Mouse (Mus musculus): ENCODE data around the gene Mark1. TPM values are rescaled to one million over a fixed set of nuclear protein-coding genes. Genes with fewer than 3 reads are reported as not detected.
A peak's percentile ranks its signal among the peaks of the same experiment; 100 is the strongest.

Mark1 gene
- 2.2 TPM in 2 replicates for polyA plus RNA-seq (2014; fragmentation: Nextera tagmentation; extraction: Ambion mirVana)

DNA sequence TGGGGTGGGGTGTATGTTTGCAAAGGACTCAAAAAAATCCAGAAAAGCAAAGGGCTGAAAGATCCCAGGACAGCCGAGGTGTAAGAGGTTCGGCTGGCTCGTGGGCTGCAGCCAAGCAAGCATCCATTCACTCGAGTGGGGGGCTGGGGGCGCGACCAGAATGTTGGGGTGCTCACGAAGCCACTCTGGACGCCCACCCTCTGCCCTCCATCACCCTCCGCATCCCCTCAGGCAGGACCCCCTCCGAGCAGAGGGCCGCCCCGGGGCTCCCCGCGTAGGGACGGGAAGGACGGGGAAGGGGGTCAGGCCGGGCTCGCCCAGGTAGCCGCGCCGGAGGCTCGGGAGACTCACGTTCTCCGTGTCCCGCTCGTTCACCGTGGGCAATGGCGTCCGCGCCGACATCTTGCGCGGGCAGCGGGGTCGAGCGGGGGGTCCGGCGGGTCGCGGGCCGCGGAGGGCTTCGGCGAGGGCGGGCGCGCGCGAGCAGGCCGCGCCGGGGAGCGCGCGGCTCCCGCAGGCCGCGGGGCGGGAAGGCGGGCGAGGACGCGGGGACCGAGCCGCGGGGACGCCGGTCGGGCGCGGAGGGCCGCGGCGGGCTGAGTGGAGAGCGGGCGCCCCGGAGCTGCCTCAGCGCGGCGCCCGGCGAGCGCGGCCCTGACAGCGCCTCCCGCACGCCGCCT is at the start of gene Mark1:
Mark1 (minus strand) TSS at position 500 of the 680 bp plus-strand sequence.
- peak within 1 kb of the TSS; percentile 84 to 86 for H3K4me3 ChIP-seq (ENCODE audit: control insufficient read depth in 1 of 2, insufficient read depth in 1 of 2, low read depth in 1 of 2, low read length in 2 of 2)
- no peaks in the 10 kb centered on the region for H3K36me3 ChIP-seq (ENCODE audit: control insufficient read depth, insufficient read depth, low read length)
- peak within 1 kb of the TSS; percentile 83 for H3K4me2 ChIP-seq (ENCODE audit: low read length)
- WGBS: 2% methylated on average over 39 of the region's 88 CpGs
- H3K27me3 ChIP-seq (ENCODE audit: control insufficient read depth, insufficient read depth, low read length): no peaks in the 10 kb centered on the region
- H3K4me1 ChIP-seq (ENCODE audit: control insufficient read depth in 2 of 2, insufficient read depth in 2 of 2, low read length in 2 of 2): peaks cover 15 to 26% of the 10 kb centered on the region in 2 experiments
- H3K9me3 ChIP-seq (ENCODE audit: control insufficient read depth, low read length): no peaks in the 10 kb centered on the region
- H3K27ac ChIP-seq (replicated peaks in 1 of 2; ENCODE audit: control insufficient read depth in 1 of 2, insufficient read depth in 1 of 2, low read depth in 2 of 2, low read length in 2 of 2): peak within 1 kb of the TSS in 1 of 2 experiments; percentile 37; a peak in 1 of 4 replicates
- H3K9ac ChIP-seq (ENCODE audit: low read length): peak within 1 kb of the TSS; percentile 90
- peak; percentile 47; the same call in 1 of the 2 replicates for ATAC-seq (ENCODE audit: insufficient number of reproducible peaks, insufficient read depth, low FRiP score, low read depth)

DNA sequence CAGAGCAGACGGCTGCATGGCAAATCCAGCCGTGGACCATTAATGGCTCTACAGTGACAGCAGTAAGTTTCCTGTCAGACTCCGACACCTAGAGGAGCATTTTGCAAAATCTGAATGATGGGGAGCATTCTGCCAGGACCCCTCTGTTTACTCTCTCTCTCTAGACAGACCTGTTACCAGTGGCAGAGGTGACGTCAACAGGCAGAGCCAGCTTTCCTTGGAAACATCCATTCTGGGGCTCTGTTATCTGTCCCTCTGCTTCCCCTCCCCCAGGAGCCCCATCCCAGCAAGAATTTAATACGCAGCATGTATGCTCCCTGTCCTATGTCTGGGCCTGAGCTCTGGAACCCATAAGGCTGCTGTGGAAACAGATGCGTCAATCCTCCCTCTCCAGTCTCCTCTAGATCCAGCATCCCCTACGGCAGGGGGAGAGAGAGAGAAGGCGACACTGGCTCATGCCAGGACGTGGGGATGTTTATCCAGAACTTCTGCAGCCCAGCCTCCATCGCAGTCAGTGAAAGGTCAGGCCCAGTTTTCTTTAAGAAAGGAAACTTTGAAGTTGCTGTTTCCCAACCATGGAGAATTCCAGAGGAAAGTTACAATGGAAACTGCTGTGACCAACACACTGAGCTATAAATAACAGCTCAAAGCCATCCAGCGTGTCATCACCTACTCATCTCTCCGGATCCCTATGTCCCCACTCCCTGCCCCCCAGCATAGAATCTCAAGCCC is 48.3 kb upstream of the Mark1 start:
- Histone ChIP-seq H3K4me3 (ENCODE audit: control insufficient read depth in 1 of 2, insufficient read depth in 1 of 2, low read depth in 1 of 2, low read length in 2 of 2) (no peak overlapping the region), H3K36me3 (ENCODE audit: control insufficient read depth, insufficient read depth, low read length) (no peaks in the 10 kb centered on the region), H3K27ac (replicated peaks in 1 of 2; ENCODE audit: control insufficient read depth in 1 of 2, insufficient read depth in 1 of 2, low read depth in 2 of 2, low read length in 2 of 2) (peak overlapping the region; percentile 48 to 68), H3K9ac (ENCODE audit: low read length) (no peak overlapping the region), H3K27me3 (ENCODE audit: control insufficient read depth, insufficient read depth, low read length) (no peaks in the 10 kb centered on the region), H3K4me2 (ENCODE audit: low read length) (peak overlapping the region; percentile 37), H3K9me3 (ENCODE audit: control insufficient read depth, low read length) (no peaks in the 10 kb centered on the region), H3K4me1 (ENCODE audit: control insufficient read depth in 2 of 2, insufficient read depth in 2 of 2, low read length in 2 of 2) (peaks cover 13% of the 10 kb centered on the region in 2 experiments)
- ATAC-seq (ENCODE audit: insufficient number of reproducible peaks, insufficient read depth, low FRiP score, low read depth): peak; percentile 59
- 16% methylated on average over 12 of the region's 12 CpGs for WGBS

DNA sequence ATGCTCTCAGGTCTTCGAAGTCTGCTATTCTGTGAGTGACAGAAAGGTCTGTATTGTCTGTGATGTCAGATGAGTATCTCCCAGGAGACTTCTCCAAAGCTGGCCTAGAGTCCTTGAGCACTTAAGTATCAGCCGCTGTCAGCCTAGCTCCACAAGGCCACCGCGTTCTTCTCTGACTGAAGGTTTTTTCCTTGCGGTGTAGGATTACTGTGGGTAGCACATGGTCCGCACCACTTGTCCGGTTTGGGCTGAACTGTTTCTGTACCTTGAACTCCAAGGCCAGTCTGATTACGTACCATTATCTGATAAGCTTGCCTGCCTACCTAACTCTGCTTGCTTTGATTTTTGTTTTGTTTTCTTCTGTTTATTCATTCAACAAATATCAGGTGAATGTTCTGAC is 47.1 kb upstream of the Mark1 start:
- Histone ChIP-seq H3K4me2 (ENCODE audit: low read length) (no peak overlapping the region), H3K36me3 (ENCODE audit: control insufficient read depth, insufficient read depth, low read length) (no peaks in the 10 kb centered on the region), H3K9me3 (ENCODE audit: control insufficient read depth, low read length) (no peaks in the 10 kb centered on the region), H3K27me3 (ENCODE audit: control insufficient read depth, insufficient read depth, low read length) (no peaks in the 10 kb centered on the region), H3K4me1 (ENCODE audit: control insufficient read depth in 2 of 2, insufficient read depth in 2 of 2, low read length in 2 of 2) (peaks cover 13% of the 10 kb centered on the region in 2 experiments), H3K9ac (ENCODE audit: low read length) (no peak overlapping the region), H3K27ac (replicated peaks in 1 of 2; ENCODE audit: control insufficient read depth in 1 of 2, insufficient read depth in 1 of 2, low read depth in 2 of 2, low read length in 2 of 2) (no peak overlapping the region), H3K4me3 (ENCODE audit: control insufficient read depth in 1 of 2, insufficient read depth in 1 of 2, low read depth in 1 of 2, low read length in 2 of 2) (no peak overlapping the region)
- no peak for ATAC-seq (ENCODE audit: insufficient number of reproducible peaks, insufficient read depth, low FRiP score, low read depth)
- WGBS: 76% methylated on average over 8 of the region's 8 CpGs

DNA sequence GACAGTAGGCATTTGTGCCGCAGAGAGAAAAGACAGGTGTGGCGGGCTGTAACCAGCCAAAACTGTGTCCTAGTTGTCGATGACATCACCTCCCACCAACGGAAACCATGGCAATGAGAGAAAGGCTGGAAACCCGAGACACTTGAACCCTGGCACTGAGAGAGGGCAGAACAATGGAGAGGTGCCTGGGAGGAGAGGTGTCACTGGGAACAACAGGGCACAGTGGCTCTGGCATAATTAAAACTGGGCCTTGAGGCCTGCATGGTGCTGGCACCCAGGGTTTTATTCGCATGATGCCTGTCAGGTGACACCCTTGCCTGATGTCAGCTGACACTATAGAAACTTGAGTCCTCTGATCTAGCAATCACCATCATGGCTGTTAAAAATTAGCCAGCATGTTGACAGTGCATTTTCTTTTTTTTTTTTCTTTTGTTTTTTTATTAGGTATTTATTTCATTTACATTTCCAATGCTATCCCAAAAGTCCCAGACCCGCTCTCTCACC is 38.9 kb upstream of the Mark1 start:
- H3K27ac ChIP-seq (replicated peaks in 1 of 2; ENCODE audit: control insufficient read depth in 1 of 2, insufficient read depth in 1 of 2, low read depth in 2 of 2, low read length in 2 of 2): no peak overlapping the region
- no peaks in the 10 kb centered on the region for H3K4me1 ChIP-seq (ENCODE audit: control insufficient read depth in 2 of 2, insufficient read depth in 2 of 2, low read length in 2 of 2)
- H3K27me3 ChIP-seq (ENCODE audit: control insufficient read depth, insufficient read depth, low read length): no peaks in the 10 kb centered on the region
- 62% methylated on average over 7 of the region's 7 CpGs for WGBS
- no peak overlapping the region for H3K4me2 ChIP-seq (ENCODE audit: low read length)
- H3K4me3 ChIP-seq (ENCODE audit: control insufficient read depth in 1 of 2, insufficient read depth in 1 of 2, low read depth in 1 of 2, low read length in 2 of 2): no peak overlapping the region
- H3K9me3 ChIP-seq (ENCODE audit: control insufficient read depth, low read length): no peaks in the 10 kb centered on the region
- no peak overlapping the region for H3K9ac ChIP-seq (ENCODE audit: low read length)
- no peak for ATAC-seq (ENCODE audit: insufficient number of reproducible peaks, insufficient read depth, low FRiP score, low read depth)
- no peaks in the 10 kb centered on the region for H3K36me3 ChIP-seq (ENCODE audit: control insufficient read depth, insufficient read depth, low read length)

DNA sequence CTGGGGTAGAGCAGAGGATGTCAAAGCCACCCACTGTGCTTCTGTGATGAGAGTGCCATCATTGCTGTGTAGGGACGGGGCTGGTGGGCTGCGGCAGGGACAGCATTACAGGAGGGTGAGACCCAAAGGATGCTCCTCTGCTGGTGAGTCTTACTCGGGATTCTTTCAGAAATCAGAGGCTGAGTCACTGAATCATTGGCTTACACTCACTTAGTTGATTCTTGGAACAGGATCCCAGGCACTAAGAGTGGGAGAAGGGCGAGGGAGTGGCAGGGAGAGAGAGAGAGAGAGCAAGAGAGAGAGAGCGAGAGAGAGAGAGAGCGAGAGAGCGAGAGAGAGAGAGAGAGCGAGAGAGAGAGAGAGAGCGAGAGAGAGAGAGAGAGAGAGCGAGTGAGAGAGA is 31.2 kb upstream of the Mark1 start:
- H3K4me3 ChIP-seq (ENCODE audit: control insufficient read depth in 1 of 2, insufficient read depth in 1 of 2, low read depth in 1 of 2, low read length in 2 of 2): no peak overlapping the region
- H3K36me3 ChIP-seq (ENCODE audit: control insufficient read depth, insufficient read depth, low read length): no peaks in the 10 kb centered on the region
- no peak overlapping the region for H3K27ac ChIP-seq (replicated peaks in 1 of 2; ENCODE audit: control insufficient read depth in 1 of 2, insufficient read depth in 1 of 2, low read depth in 2 of 2, low read length in 2 of 2)
- ATAC-seq (ENCODE audit: insufficient number of reproducible peaks, insufficient read depth, low FRiP score, low read depth): no peak
- 81% methylated on average over 9 of the region's 10 CpGs for WGBS
- H3K4me2 ChIP-seq (ENCODE audit: low read length): 0 out of 2 replicates have a peak overlapping the region, but pooled peaks have one; percentile 44
- H3K27me3 ChIP-seq (ENCODE audit: control insufficient read depth, insufficient read depth, low read length): no peaks in the 10 kb centered on the region
- H3K4me1 ChIP-seq (ENCODE audit: control insufficient read depth in 2 of 2, insufficient read depth in 2 of 2, low read length in 2 of 2): no peaks in the 10 kb centered on the region
- H3K9ac ChIP-seq (ENCODE audit: low read length): no peak overlapping the region
- no peaks in the 10 kb centered on the region for H3K9me3 ChIP-seq (ENCODE audit: control insufficient read depth, low read length)

DNA sequence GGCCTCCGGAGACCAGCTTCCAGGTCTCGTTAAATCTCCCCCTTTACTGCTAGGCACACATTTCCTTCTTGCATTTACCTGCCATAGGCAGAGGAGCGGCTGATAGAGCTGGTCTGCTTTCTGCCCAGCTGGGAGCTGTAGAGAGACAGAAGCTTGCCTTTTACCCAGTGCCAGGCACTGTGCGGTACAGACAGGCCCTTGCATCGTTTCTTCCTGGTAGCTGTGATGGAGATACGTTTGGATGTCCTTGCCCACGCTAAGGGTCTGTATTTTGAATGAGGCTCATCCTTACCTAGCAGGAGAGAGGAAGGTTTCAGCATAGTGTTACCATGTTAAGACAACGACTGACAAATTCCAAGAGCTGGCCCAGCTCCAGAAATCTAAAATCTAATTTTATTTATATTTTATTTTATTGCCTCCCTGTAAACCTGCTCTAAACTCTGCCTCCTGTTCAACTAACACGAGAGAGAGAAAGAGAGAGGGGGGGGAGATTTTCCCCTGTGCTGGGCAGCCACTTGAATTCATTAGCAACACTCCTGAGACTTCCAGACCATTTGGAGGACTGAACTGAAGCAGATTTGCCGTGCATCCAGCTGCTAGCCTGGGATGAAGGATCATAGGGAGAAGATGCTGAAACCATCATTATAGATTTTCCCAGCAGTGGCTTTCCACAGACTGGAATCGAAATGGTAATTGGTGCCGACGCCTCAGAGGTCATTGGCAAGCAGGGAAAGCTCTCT is 21.2 kb upstream of the Mark1 start:
- H3K27ac ChIP-seq (replicated peaks in 1 of 2; ENCODE audit: control insufficient read depth in 1 of 2, insufficient read depth in 1 of 2, low read depth in 2 of 2, low read length in 2 of 2): no peak overlapping the region
- 69% methylated on average over 13 of the region's 13 CpGs for WGBS

DNA sequence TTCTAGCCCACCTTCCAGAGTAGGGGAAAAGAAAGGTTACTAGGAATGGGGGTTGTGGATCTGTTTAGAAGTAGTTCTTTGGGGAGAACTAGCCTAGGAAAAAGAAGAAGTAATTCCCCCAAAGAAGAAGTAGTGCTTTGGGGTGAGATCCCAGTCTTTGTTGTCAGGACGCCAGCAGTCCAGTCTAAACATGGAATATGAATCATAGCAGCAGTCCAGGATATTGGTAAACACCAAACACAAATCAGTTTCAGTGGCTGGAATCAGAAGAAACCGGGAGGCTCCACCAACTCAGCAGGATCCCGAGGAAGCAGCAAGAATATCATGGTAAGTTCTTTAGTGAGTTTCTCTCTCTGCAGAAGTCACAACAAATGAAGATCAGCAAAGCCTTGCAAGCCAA is 13.2 kb upstream of the Mark1 start:
- WGBS: 86% methylated on average over 3 of the region's 3 CpGs
- H3K36me3 ChIP-seq (ENCODE audit: control insufficient read depth, insufficient read depth, low read length): no peaks in the 10 kb centered on the region
- no peak overlapping the region for H3K4me2 ChIP-seq (ENCODE audit: low read length)
- no peak for ATAC-seq (ENCODE audit: insufficient number of reproducible peaks, insufficient read depth, low FRiP score, low read depth)
- H3K4me1 ChIP-seq (ENCODE audit: control insufficient read depth in 2 of 2, insufficient read depth in 2 of 2, low read length in 2 of 2): no peaks in the 10 kb centered on the region
- no peaks in the 10 kb centered on the region for H3K27me3 ChIP-seq (ENCODE audit: control insufficient read depth, insufficient read depth, low read length)
- H3K9ac ChIP-seq (ENCODE audit: low read length): no peak overlapping the region
- no peaks in the 10 kb centered on the region for H3K9me3 ChIP-seq (ENCODE audit: control insufficient read depth, low read length)
- H3K27ac ChIP-seq (replicated peaks in 1 of 2; ENCODE audit: control insufficient read depth in 1 of 2, insufficient read depth in 1 of 2, low read depth in 2 of 2, low read length in 2 of 2): no peak overlapping the region
- H3K4me3 ChIP-seq (ENCODE audit: control insufficient read depth in 1 of 2, insufficient read depth in 1 of 2, low read depth in 1 of 2, low read length in 2 of 2): no peak overlapping the region

More for the DNA sequence above, 21.2 kb upstream of the Mark1 start:
- H3K36me3 ChIP-seq (ENCODE audit: control insufficient read depth, insufficient read depth, low read length): no peaks in the 10 kb centered on the region
- H3K4me2 ChIP-seq (ENCODE audit: low read length): no peak overlapping the region
- H3K4me3 ChIP-seq (ENCODE audit: control insufficient read depth in 1 of 2, insufficient read depth in 1 of 2, low read depth in 1 of 2, low read length in 2 of 2): no peak overlapping the region
- no peaks in the 10 kb centered on the region for H3K27me3 ChIP-seq (ENCODE audit: control insufficient read depth, insufficient read depth, low read length)
- H3K4me1 ChIP-seq (ENCODE audit: control insufficient read depth in 2 of 2, insufficient read depth in 2 of 2, low read length in 2 of 2): no peaks in the 10 kb centered on the region
- no peak for ATAC-seq (ENCODE audit: insufficient number of reproducible peaks, insufficient read depth, low FRiP score, low read depth)
- no peak overlapping the region for H3K9ac ChIP-seq (ENCODE audit: low read length)
- no peaks in the 10 kb centered on the region for H3K9me3 ChIP-seq (ENCODE audit: control insufficient read depth, low read length)
